Mouse (Mus musculus): ENCODE data around the gene Kalrn.

The Kalrn gene

GRCm38 (mm10) chr16:34352747-34353146 lies 220.6 kb downstream of the Kalrn start:
- no peak for DNase-seq (ENCODE audit: low read depth, low spot score)

- DNase-seq (ENCODE audit: low read depth, low spot score): no peak
Measured at GRCm38 (mm10) chr16:34351575-34352150, 221.7 kb downstream of the Kalrn start.

GRCm38 (mm10) chr16:34347574-34347973 lies 225.8 kb downstream of the Kalrn start:
- DNase-seq (ENCODE audit: low read depth, low spot score): no peak

- no peak for DNase-seq (ENCODE audit: low read depth, low spot score)
Measured at GRCm38 (mm10) chr16:34344895-34345876, 228.1 kb downstream of the Kalrn start.

GRCm38 (mm10) chr16:34343968-34344367 lies 229.4 kb downstream of the Kalrn start:
- no peak for DNase-seq (ENCODE audit: low read depth, low spot score)

GRCm38 (mm10) chr16:34343161-34343560 lies 230.2 kb downstream of the Kalrn start:
- no peak for DNase-seq (ENCODE audit: low read depth, low spot score)

- DNase-seq (ENCODE audit: low read depth, low spot score): no peak
Measured at GRCm38 (mm10) chr16:34342369-34343160, 230.8 kb downstream of the Kalrn start.

- DNase-seq (ENCODE audit: low read depth, low spot score): no peak
Measured at GRCm38 (mm10) chr16:34334919-34335318, 238.4 kb downstream of the Kalrn start.

GRCm38 (mm10) chr16:34331630-34332029 lies 241.7 kb downstream of the Kalrn start:
- DNase-seq (ENCODE audit: low read depth, low spot score): no peak

- no peak for DNase-seq (ENCODE audit: low read depth, low spot score)
Measured at GRCm38 (mm10) chr16:34329876-34330275, 243.5 kb downstream of the Kalrn start.

- no peak for DNase-seq (ENCODE audit: low read depth, low spot score)
Measured at GRCm38 (mm10) chr16:34329431-34329873, 243.9 kb downstream of the Kalrn start.

GRCm38 (mm10) chr16:34327890-34328289 lies 245.4 kb downstream of the Kalrn start:
- no peak for DNase-seq (ENCODE audit: low read depth, low spot score)

- no peak for DNase-seq (ENCODE audit: low read depth, low spot score)
Measured at GRCm38 (mm10) chr16:34325869-34326268, 247.5 kb downstream of the Kalrn start.

GRCm38 (mm10) chr16:34325161-34325560 lies 248.2 kb downstream of the Kalrn start:
- DNase-seq (ENCODE audit: low read depth, low spot score): no peak

GRCm38 (mm10) chr16:34324735-34325134 lies 248.6 kb downstream of the Kalrn start:
- DNase-seq (ENCODE audit: low read depth, low spot score): no peak

GRCm38 (mm10) chr16:34323496-34323895 lies 249.8 kb downstream of the Kalrn start:
- no peak for DNase-seq (ENCODE audit: low read depth, low spot score)

GRCm38 (mm10) chr16:34322546-34322945 lies 250.8 kb downstream of the Kalrn start:
- no peak for DNase-seq (ENCODE audit: low read depth, low spot score)

GRCm38 (mm10) chr16:34321066-34321790 lies 252.1 kb downstream of the Kalrn start:
- DNase-seq (ENCODE audit: low read depth, low spot score): no peak

GRCm38 (mm10) chr16:34320023-34320800 lies 253.1 kb downstream of the Kalrn start:
- DNase-seq (ENCODE audit: low read depth, low spot score): no peak

GRCm38 (mm10) chr16:34317110-34317509 lies 256.2 kb downstream of the Kalrn start:
- no peak for DNase-seq (ENCODE audit: low read depth, low spot score)

Data from CD4-positive helper T cell, adult 2 months (primary cell).